Mouse (Mus musculus): ENCODE results near the gene Creb3l2. TPM values are rescaled to one million over a fixed set of nuclear protein-coding genes. Genes with fewer than 3 reads are reported as not detected.
"Not testable (repeated sequence)": the region's sequence is repeated elsewhere in the genome, so short reads cannot be mapped to it uniquely, and the experiment has no call there.

Creb3l2 gene
- total RNA-seq, 4 experiments from 2014 or later, result 21.8 to 23.8 (median 23.2) TPM

DNA sequence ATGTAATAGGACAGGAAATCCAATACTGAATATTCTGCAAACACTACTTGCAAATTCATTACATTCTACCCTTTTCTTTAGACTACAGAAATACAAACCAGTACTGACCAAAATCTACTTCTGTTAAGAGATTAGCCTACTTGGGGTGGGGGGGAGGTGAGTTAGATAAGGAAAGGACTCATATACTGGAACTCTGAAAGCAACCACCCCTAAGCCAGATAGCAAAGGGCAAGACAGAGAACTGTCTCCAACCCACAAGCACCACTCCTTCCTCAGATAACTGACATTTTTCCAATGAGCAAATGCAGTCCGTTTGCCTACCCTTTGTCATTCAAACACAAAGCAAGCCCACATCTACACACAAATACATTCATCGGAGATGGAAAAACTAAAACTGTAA lies 32.1 kb downstream of the Creb3l2 start:
- DNase-seq (ENCODE audit: low spot score), result no peak

DNA sequence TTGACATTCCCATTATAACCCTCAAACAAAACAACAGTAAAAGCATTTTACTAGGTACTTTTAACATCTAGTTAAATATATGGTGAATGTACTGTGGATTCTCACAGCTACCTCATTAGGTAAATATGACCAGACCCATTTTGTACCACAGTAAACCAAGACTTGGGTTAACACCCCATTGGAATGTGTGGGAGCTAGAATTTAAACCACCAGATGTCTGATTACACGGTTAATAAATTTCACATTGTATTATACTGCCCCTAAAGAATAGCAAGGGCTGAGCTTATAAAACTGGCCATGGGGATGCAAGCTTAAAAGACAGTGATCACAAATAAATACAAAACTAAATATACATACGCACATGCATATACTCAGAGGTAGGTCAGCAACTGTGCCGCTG lies 34.1 kb downstream of the Creb3l2 start:
- no peak for DNase-seq (ENCODE audit: low spot score)

DNA sequence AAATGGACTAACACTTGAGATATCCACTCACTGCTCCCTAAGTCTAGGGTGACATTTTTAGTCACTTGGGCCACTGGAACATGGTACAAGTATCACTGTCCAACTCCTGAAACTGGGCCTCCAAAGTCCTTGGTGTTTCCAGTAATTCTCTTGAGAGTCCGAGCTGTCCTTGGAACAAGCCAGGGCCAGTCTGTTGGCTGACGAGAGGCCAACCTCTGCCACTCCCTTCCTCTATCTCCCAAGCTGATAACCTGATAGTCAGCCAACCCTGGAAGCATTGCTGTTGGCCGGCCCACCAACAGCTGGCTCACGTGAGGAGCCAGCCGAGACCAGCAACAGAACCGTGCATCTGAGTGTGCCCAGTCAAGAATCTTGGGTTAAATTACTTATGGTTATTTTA lies 35.0 kb downstream of the Creb3l2 start:
- no peak for DNase-seq (ENCODE audit: low spot score)

DNA sequence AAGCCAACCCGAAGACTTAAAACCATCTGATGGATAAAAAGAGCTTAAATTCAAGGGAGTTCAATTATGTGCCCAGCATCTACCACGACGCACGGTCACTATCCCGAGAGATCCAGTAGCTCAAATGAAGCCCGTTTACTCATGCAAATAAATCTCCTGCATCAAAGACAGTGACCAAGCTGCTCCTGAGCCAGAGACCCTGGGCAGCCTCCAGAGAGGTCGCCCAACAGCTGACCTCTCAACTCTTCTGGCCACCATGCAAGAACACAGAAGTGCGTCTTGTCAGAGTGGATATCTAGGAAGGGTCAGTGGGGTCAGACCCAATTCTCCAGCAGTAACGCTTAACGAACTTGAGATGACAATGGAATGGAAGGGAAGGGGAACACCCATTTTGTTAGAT lies 35.9 kb downstream of the Creb3l2 start:
- DNase-seq (ENCODE audit: low spot score), result no peak

DNA sequence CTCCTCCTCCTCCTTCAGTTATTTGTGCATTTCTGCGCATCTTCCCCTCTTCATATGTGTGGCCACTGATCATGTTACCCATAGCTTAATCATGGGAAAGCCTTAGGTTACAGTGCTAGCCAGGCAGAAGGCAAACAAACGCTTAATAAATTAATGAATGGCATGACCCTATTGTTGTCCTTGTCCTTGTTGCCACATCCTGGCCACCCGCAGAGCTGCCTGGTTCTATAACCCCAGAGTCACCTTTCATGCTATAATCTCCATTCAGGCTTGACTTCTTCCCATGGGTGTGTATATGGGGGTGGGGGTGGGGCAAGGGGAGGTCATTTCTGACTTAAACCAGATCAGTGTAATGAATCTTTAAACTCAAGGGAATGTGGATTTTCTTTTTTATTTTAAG lies 37.6 kb downstream of the Creb3l2 start:
- no peak for DNase-seq (ENCODE audit: low spot score)

DNA sequence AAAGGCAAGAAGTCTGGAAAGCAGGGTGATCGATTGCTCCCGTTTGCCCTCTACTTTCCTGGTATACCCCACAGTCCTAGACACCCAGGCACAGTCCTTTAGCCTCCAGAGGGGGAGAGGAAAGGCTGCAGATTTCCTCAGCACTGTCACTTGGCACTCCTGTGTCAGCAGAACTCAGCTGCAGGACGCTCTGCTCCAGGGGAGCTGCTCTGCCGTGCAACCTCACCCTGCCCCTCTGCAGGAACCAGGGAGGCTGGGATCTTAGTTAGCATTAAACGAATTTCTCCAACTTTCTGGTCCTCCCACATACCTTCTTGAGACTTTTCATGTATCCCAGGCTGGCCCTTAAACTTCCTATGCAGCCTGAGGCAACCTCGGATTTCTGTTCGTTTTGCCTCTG lies 40.0 kb downstream of the Creb3l2 start:
- DNase-seq (ENCODE audit: low spot score), result no peak

DNA sequence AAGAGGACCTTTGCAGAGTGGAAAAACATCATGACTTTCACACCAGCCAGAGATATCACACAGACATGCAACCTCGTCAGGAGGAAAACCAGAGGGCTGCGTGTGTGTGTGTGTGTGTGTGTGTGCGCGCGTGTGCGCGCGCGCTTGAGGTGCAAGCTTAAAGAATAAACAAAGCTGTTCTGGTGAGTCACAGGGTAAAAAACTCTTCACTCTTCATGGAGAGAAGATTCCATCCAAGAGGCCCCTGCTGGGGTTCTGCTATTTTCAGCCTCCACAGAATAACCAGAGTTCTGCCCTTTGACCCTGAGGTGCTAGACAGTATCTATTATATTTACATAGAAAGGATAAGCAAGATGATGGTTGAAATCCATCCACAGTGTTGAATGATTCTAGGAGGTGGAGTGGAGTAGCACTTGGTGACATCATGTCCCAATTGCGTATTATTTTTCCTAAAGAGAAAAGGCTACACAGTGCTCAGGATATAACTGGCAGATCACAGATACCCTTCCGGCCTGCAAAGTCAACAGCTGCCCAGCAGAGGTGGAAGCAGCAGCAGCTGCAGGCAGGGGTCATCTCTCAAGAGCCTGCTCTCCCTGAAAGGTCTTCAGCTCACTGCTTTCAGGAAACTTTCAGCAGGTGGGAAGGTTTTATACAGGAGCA lies 41.0 kb downstream of the Creb3l2 start:
- no peak for DNase-seq (ENCODE audit: low spot score)

DNA sequence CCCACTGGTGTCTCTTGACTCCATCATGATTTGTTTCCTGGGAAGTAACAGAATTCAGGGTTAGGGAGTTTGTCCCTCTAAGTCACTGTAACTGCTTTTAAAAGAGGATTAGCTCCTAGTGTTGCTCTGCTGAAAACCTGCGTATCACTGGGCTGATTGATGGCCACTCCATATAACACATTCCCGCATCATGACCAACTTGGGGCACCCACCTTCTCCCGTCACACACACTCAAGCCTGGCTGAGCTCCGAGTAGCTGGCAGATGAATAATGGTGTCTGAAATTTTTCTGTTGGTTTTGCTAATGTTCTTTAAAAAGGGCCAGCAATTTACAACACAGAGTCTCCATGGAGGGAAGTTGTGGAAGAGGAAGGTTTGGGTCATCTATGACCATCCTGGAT lies 41.8 kb downstream of the Creb3l2 start:
- DNase-seq (ENCODE audit: low spot score), result no peak

DNA sequence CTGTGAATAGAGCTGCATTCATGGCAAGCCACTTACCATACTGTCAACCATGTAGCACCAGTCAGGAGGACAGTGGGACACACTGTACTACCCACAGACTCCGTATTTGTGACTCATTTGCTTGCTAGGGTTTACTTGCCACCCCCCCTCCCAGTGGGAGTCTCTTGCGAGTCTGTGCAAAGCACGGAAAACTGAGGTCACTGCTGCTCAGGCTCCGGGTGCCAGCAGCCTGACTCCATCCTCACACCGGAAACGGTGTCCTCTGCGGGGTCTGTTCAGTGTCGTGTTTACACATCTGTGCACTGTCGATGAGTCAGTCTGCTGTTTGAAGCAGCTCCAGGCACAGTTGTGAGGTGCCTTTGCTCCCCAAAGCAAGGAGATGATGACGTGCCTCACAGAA lies 43.0 kb downstream of the Creb3l2 start:
- peak; percentile 64 for DNase-seq (ENCODE audit: low spot score)

DNA sequence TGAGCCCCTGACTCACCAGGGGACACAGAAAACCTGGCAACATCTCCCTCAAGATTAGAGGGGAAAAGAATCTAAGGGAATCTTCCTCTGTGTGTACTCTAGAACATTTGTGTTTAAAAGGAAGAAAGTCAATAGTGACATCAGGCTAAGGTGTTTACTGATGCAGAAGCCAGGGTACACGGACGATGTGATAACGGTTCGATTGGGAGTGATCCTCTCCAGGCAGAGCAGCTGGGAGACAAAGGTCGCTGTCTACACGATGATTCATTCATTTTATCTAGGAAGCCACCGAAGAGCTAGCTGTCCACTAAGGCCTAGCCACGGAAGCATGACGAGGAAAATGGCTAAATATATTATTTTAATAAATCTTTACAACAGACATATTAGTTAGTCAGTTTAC lies 44.0 kb downstream of the Creb3l2 start:
- no peak for DNase-seq (ENCODE audit: low spot score)

DNA sequence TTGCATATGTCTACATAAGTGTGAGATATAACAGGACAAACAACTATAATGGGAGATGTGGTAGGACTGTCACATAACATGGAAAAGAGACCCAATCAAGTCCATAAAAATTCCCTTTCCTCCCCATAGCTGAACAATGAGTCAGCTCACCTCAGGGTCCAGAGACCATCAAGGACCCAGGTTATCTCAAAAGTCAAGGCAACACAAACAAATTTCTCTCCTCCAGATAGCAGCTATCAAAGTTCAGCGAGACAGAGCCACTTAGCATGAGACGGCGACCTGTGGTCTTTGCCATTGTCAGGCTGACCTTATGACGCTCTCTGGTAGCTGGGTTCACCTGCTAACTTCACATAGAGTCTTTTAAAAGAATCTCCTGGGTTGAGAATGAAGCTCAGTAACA lies 44.7 kb downstream of the Creb3l2 start:
- DNase-seq (ENCODE audit: low spot score), result no peak

DNA sequence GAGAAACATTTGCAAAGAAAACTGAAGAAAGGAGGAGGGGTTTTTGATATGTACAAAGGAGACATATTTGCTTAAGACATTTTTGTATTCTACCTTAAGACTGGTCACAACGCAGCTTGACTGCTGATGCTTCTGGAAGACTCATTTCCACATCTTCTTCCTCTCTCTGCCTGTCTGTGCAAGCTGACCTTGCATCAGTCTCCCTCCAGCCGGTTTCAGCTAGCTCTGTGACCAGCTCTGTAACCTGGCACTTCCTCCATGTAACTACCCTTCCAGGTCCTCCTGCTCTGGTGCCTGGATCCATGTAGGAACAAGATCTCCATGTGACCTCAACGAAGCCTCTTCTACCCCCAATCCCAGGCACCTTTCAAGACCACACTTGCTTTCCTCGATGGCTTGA lies 45.8 kb downstream of the Creb3l2 start:
- DNase-seq (ENCODE audit: low spot score), result no peak

DNA sequence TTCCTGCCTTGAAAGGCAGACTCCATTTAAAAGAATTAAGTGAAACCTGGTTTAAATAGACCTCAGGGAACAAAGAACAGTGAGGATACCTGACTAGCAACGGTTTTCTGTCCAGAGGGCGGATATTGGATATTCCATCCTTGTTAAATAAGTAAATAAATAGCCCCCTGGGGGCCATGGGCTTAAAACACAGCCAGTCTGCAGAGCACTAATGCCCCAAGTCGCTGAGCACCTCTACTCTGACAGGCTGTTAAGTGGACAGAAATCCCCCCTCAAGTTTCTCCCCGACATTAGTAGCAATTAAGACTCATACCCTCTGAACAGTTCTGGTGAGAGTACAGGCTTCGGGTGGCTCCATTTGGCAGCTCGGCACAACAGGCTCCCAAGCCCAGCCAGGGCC lies 48.7 kb downstream of the Creb3l2 start:
- DNase-seq (ENCODE audit: low spot score), result no peak

DNA sequence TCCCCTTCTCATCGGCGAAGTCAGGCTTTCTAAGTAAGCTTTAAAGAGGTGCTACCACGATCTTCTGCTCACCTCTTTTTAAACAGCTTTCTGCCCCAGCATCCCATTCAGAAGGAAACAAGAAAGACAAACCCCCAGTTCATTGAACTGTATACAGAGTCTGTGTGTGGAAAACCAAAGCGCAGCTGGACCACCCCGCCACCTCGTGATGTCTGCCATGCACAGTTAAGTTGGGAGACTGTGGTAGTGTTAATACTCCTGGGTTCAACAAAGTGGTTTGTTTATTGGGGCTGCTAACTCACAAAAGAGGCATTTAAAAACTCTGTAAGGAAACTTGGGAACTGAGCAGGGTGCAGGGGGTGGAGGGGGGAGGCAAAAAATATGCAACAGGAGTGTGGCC lies 49.7 kb downstream of the Creb3l2 start:
- no peak for DNase-seq (ENCODE audit: low spot score)

DNA sequence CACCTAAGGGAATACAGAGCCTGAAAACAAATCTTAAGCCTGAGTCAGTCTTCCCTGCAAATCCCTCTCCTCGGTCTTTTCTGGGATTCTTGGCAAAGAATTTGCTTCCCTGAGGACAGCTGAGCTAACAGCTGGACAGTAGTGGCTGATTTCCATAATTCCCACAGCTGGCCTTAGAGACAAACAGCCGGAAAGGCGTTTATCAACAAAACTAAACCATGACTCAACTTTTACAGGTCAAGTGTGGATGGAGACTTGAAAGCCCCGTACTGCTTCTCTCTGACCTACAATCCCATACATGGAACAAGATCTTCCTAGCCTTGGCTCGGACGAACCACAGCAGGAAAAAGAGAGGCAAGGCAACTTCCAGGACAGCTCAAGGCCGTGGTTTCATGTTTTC lies 50.6 kb downstream of the Creb3l2 start:
- DNase-seq (ENCODE audit: low spot score), result peak; percentile 85

DNA sequence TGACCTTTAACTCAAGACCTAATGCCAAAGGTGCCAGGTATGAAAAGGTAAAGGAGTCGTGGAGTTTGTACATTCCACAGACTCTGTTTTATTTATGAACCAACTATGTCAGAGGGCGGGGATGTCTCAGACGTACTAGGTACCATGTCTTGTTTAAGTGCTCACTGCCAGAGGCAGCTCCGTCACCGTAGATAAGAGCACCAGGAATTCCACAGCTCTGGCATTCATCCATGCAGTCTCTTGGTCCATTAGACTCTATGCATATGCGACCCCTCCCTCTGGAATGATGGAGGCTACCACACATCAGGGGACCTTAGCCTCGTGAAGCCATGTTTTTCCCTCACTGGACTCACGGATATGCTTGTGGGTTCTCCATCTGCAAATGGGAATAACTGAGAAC lies 53.0 kb downstream of the Creb3l2 start:
- DNase-seq (ENCODE audit: low spot score), result no peak

DNA sequence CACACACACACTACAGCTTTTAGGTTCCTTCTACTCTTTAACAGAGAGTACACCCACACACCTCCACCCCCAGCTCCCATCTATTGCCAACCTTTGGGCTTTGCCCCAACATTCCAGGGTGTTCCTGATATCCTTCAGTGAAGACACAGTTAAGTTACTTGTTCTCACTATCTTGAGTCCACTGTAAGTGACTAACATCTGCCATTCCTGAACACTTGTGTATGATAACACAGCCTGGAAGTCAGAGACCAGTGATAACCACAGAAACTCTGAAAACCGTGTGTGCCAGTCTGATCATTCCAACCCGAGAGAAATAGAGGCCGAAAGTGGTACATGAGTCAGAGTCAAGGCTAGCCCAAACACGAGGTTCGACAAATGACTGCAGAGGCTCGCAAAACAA lies 53.4 kb downstream of the Creb3l2 start:
- DNase-seq (ENCODE audit: low spot score), result no peak

DNA sequence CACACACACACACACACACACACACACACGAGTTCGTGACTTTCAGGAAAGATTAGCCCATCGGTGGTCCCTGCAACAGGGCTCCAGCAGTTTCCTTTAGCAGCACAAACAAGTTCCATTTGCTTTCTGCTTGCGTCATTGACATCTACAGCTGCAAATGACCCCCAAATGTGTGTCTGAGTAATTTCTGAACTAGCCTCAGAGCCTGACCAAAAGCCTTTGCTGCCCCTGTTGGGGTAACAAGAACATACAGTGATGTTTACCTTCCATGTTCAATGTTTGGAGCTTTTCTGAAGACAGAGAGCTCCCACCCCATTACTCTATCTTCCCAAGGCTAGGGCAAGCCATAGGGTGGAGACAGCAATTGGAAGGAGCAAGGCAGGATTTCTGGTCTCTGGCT lies 54.7 kb downstream of the Creb3l2 start:
- no peak for DNase-seq (ENCODE audit: low spot score)

DNA sequence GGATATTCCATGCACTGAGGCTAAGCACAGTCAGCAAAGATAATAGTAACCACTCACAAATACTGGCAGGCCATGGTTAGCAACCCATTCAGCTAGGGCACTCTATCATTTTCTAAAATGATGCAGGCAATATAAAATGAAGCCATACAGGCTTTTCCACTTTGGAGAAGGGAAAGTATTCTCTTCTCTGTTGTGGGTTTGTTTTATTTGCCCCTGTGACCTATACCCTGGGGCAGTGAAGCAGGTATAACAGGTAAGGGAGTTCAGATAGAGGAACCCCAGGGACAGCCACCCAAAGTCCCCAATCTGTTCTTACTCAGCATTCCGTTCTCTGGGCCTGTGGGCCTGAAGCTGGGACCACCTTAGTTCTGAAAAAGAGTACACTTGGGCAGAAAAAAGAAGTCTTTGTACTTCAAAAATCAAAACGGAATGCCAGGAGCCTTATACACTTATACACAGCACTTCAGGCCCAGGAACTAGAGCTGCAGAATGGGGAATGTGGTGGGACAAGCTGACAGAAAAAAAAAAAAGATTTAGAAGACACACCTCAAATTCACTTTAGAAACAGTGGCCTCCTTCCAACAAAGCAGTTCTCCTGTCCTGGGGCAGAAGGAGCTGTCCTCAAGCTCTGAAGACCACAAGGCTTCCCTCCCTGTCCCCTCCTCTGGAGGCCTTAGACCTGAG lies 56.2 kb downstream of the Creb3l2 start:
- DNase-seq (ENCODE audit: low spot score), result no peak

DNA sequence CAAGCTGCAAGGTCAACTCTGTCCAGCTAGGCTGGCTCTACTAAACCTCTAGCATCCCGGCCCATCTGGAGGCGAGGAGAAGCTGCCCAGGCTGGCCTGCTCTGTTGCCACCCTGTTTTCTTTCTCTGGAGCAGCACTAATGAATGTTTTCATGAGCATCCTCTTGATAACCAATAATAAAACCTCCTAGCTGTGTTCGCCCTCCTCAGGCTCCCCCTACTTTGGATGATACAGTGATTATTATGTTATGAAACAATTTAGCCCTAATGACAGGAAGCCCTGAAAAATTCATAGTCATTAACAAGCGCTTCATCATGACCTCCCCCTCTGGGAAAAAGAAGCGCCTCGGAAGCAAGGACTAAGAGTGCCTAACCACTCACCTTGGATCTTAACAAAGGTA lies 59.2 kb downstream of the Creb3l2 start:
- DNase-seq (ENCODE audit: low spot score), result no peak

DNA sequence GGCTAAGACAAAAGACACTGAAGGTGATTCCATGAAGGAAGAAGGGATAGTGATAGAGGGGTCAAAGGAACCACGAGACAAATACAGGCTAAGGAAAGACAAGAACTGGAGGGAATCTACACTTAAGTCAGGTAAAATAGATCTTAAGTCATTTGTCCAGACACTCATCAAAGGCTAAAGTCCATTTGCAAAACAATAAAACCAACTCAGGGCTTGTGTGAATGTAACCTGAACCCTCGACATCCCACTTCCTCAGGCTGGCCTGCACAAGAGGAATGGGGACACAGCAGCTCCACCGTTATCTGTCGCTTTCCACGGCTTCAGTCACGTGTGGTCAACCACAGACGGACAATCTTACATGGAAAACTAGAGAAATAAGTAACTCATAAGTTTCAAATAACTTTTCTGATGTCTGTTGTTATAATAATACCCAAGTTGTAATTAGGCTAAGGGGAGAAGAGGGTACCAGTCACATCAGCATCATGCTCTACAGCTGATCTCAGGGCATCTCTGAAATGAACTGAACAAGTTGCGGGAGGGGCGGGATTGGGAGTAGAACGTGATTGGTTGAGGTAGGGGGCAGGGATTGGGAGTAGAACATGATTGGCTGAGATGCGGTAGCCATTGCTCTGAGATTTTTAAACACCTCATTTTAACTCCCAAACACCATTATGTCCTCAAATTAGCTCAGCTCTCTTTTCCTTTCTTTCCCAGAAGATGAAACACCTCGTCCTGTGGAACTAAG lies 63.9 kb downstream of the Creb3l2 start:
- DNase-seq (ENCODE audit: low spot score), result no peak

DNA sequence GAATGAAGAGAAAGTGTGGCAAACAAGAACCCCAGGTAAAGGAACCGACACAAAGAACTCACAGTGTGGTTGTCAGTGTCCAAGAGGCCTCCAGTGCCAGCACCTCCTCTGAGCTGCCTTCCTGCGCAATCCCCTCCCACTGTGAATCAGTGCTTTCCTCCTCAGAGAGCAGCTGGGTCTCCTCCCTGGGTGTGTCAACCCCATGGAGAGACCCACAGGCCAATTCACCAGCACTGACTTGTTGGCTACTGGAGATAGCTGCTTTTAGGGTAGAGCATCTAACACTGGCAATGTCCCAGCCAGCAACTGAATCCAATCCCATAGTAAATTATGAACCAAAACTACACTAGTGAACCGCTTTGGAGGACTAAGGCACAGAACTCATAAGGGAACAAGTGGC lies 64.6 kb downstream of the Creb3l2 start:
- DNase-seq (ENCODE audit: low spot score), result not testable (repeated sequence)

DNA sequence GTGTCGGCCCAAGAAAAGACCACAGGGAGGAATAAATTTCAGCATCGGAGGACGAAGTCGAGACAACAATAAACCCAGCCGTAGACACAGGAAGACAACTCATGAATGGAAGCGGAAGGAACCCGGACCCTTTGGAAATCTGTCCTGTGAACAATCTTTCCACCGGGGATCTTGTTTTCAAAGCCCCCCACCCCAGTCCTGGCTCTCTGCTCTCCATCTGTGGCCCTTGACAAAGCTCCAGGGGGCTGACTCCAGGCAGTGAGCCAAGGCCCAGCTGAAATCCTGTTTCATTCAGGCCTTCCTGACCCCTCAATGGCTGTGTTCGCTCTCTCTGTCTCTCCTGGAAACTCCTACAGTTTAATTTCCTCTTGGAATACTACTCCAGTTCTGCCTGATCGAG lies 66.5 kb downstream of the Creb3l2 start:
- no peak for DNase-seq (ENCODE audit: low spot score)
